Mouse (Mus musculus): Measurements from ENCODE around the gene Tmem259. TPM values are rescaled to one million over a fixed set of nuclear protein-coding genes. Genes with fewer than 3 reads are reported as not detected.

Tmem259 gene
- 158 TPM for total RNA-seq (2023)

DNA sequence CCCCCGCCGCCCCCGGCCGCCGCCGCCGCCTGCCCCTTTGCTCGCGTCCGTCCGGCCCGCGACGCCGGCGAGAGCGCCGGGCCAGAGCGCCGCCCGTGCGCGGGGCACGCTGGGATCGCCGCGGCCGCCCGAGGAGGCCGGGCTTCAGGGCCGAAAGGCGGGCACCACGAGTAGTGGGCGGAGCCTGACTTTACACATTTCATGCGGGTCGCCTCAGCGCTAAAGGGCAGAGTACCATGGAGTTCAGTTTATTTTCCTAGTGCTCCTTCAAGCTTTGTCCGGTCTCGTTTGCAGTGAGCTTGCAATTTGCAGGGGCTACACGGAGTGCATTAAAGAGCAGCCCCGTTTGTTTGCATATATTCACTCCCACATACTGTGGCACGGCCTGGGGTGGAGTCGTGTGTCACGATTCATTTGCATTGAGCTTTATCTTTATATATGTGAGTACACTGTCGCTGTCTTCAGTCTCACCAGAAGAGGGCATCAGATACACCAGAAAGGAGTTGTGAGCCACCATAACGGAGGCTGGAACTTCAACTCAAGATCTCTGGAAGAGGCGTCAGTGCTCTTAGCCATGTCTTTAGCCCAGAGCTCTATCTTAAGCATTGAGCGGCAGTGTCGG lies at the start of gene Tmem259:
Gene Tmem259 (minus strand): TSS at position 136 of the 622 bp plus-strand sequence.

GRCm38 (mm10) chr10:80016511-80016910 lies 32.4 kb upstream of the Tmem259 start, which contains the start of gene Arhgap45:
Gene Arhgap45 (plus strand): TSS chr10:80016653.

GRCm38 (mm10) chr10:79996272-79997033 lies 12.3 kb upstream of the Tmem259 start, which contains the start of gene Abca7:
Gene Abca7 (plus strand): TSS chr10:79996494.

GRCm38 (mm10) chr10:79988506-79989271 lies 4.6 kb upstream of the Tmem259 start, which contains the start of gene Cnn2:
Gene Cnn2 (plus strand): TSS chr10:79988584.

DNA sequence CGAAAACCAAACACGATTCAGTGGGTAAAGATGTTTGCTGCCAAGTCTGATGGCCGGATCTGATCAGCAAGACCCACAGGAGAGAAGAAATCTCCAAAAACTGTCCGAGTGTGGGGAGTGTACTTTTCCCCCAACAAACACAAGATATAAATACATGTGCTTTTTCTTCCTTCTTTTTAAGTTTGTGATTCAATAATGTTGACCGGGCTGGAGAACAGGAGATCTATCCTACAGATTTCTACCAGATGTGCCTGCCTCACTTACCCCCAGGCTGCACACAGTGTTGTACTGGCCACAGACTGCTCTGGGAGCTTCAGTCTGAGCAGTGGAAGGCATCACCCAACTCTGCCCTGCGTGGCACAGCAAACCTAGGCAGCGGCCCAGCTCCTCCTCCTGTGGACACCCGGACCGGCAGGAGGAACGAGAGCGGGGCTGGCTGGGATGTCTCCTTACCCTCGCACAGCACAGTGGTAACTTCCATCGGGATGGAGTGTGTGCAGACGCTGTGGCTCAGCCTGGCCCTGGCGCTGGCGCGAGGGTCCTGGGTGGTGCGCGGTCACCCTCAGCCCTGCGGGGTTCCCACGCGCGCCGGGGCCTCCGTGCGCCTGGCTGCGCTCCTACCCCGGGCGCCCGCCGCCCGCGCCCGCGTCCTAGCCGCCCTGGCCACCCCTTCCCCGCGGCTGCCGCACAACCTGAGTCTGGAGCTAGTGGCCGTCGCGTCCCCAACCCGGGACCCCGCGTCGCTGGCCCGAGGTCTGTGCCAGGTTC lies 13.5 kb downstream of the Tmem259 start, which contains the start of gene Grin3b:
Gene Grin3b (plus strand): TSS at position 301 of the 768 bp plus-strand sequence.

DNA sequence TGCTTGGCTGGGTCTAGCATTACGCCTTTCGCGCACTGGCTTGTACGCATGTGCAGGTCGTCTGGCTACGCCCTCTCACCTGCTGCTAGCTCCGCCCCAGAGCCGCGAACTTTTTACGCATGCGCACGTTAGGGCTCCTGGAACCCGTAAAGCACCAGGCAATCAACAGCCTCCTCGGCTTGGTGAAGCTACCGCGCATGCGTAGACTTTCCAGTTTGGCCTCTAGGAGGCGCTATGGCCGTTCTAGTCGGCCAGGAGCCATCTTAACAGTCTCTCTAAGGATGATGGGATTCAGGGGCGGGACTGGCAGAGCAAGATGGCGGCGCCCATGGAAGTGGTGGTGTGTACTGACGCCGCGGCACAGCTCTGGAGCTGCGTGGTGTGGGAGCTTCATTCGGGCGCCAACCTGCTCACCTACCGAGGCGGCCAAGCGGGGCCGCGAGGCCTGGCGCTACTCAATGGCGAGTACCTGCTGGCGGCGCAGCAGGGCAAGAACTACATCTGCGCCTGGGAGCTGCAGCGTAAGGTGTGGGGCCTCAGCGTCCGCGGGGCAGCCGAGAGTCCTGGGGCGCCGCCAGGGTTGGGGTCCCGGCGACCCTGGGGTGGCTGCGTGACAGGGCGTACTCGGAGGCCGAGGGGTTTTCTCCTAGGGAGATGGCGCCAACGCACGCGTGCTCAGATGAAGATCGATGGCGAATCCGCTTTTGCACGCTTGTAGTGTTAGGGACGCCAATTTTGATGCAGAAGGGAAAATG lies 24.1 kb downstream of the Tmem259 start, which contains the start of gene Wdr18:
Gene Wdr18 (plus strand): TSS at position 306 of the 755 bp plus-strand sequence.

DNA sequence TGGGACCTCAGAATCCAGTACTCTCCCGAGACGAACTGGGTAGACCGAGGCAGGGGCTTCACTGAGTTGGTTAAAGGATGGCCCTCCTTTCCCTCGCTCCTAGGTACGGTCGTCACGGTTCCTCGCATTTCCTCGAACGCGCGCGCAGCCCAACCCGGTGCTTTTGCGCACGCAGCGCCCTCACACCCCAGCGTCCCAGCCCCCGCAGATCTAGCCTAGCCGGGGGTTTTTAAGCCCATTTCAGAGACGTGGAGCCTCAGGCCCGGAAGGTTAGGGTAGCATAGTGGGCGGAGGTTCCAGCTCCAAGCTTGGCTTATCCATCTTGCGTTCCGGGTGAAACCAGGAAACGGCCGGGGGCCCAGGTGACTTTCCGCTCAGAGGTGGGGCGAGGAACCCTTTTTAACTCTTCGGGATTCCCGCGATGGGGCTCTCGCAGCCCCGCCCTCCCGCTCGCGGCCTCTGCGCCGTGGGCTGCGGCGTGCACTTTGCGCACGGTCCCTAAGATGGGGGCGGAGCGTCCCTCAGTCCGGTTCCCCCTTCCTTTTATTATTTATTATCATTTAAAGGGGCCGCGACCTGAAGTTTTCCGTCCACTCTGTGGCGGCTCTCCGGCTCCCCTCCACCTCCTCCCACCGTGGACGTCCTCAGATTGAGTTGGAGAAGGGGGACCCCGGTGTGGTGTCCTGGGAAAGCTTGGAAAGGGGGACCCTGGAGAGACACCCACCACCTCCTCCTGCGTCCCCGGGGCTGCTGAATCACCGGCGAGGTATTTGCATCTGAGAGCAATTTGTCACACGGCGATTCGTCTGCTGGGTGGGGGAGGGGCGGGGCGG lies 57.4 kb downstream of the Tmem259 start, which contains the start of gene Arid3a:
Gene Arid3a (plus strand): TSS at position 553 of the 833 bp plus-strand sequence.

Other genes with a start within 250 kb of the Tmem259 start
- gene Polrmt, start 237.7 kb downstream of the Tmem259 start, total RNA-seq (2023): 69.9 TPM
- not detected for gene Fgf22, start 229.3 kb downstream of the Tmem259 start, total RNA-seq (2023)
- gene Rnf126, start 217.4 kb downstream of the Tmem259 start, total RNA-seq (2023): 71.9 TPM
- 1.2 TPM for gene Fstl3, start 207.1 kb downstream of the Tmem259 start, total RNA-seq (2023)
- not detected for gene Prss57, start 193.4 kb downstream of the Tmem259 start, total RNA-seq (2023)
- 6.7 TPM for gene Palm, start 190.8 kb downstream of the Tmem259 start, total RNA-seq (2023)
- gene Misp, start 163.3 kb downstream of the Tmem259 start, total RNA-seq (2023): not detected
- 783 TPM for gene Ptbp1, start 129.9 kb downstream of the Tmem259 start, total RNA-seq (2023)
- not detected for gene Prtn3, start 109.9 kb downstream of the Tmem259 start, total RNA-seq (2023)
- gene Plppr3, start 109.7 kb downstream of the Tmem259 start, total RNA-seq (2023): 1.0 TPM
- gene Elane, start 98.1 kb downstream of the Tmem259 start, total RNA-seq (2023): 0.83 TPM
- gene Cfd, start 93.5 kb downstream of the Tmem259 start, total RNA-seq (2023): not detected
- gene Med16, start 75.4 kb downstream of the Tmem259 start, total RNA-seq (2023): 59.4 TPM
- not detected for gene Gm26602, start 73.5 kb downstream of the Tmem259 start, total RNA-seq (2023)
- 0.65 TPM for gene Kiss1r, start 67.4 kb downstream of the Tmem259 start, total RNA-seq (2023)
- 119 TPM for gene R3hdm4, start 63.1 kb downstream of the Tmem259 start, total RNA-seq (2023)
- 8.4 TPM for gene Arid3a, start 57.3 kb downstream of the Tmem259 start, total RNA-seq (2023)
- 48.5 TPM for gene Wdr18, start 24.2 kb downstream of the Tmem259 start, total RNA-seq (2023)
- gene Grin3b, start 13.6 kb downstream of the Tmem259 start, total RNA-seq (2023): 0.68 TPM
- 442 TPM for gene Cnn2, start 4.3 kb upstream of the Tmem259 start, total RNA-seq (2023)
- 80.3 TPM for gene Abca7, start 12.2 kb upstream of the Tmem259 start, total RNA-seq (2023)
- gene Arhgap45, start 32.3 kb upstream of the Tmem259 start, total RNA-seq (2023): 901 TPM
- gene Polr2e, start 55.5 kb upstream of the Tmem259 start, total RNA-seq (2023): 75.3 TPM
- 154 TPM for gene Gpx4, start 62.8 kb upstream of the Tmem259 start, total RNA-seq (2023)
- gene Sbno2, start 121.2 kb upstream of the Tmem259 start, total RNA-seq (2023): 103 TPM
- gene Stk11, start 131.5 kb upstream of the Tmem259 start, total RNA-seq (2023): 140 TPM
- gene Atp5d, start 154.3 kb upstream of the Tmem259 start, total RNA-seq (2023): 168 TPM
- gene Cbarp, start 156.5 kb upstream of the Tmem259 start, total RNA-seq (2023): 38.2 TPM
- gene Midn, start 163.9 kb upstream of the Tmem259 start, total RNA-seq (2023): 101 TPM
- gene Cirbp, start 181.7 kb upstream of the Tmem259 start, total RNA-seq (2023): 178 TPM
- gene 1600002K03Rik, start 188.6 kb upstream of the Tmem259 start, total RNA-seq (2023): 11.6 TPM
- 0.35 TPM for gene Efna2, start 195.2 kb upstream of the Tmem259 start, total RNA-seq (2023)
- 75.4 TPM for gene Mum1, start 242.1 kb upstream of the Tmem259 start, total RNA-seq (2023)